Mouse (Mus musculus): ENCODE data around the gene Prickle1. TPM values are rescaled to one million over a fixed set of nuclear protein-coding genes. Genes with fewer than 3 reads are reported as not detected.

Prickle1 gene
- total RNA-seq, 2 experiments from 2014 or later: 92.0 to 103 TPM

DNA sequence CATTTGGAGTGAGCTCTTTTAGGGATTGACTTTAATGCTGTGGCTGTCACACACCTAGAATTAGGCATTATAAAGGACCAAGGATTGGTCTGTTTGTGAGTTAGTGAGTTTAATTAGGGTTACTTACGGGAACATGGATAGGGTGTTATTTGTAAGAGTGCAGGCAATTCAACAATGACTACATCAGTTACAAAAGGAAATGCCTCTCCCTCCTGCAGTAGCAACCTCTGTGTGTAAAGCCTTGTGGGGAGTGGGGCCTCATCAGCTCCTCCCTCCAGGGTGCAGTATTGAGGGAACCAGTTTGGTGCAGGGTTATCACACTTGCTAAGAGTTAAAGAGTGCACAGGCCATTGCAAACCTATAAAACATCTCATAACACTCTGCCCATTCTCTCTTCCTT, 123.6 kb downstream of the Prickle1 start:
- intact Hi-C loops (cut with DNase I): no loop called here
- no peak for DNase-seq (ENCODE audit: low spot score in 2 of 2)

DNA sequence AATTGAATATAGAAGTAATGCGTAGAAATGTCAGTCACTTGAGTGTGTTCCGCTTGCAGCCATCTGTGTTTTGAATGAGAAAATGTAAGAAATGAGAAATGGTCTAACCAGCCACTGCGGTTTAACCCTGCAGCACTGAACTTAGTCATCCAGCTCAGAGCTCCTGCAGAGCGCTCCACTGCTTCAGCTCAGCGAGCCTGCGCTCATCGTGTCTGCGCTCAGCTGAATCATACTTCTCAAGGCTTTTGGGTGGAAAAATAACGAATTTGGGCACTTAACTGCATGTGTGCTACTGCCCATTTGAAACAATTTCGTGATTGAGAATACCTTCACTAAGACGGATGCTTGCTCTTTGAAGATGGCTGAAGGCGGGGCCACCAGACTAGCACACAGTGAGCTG, 124.0 kb downstream of the Prickle1 start:
- intact Hi-C loops (cut with DNase I): no loop called here
- DNase-seq (ENCODE audit: low spot score in 2 of 2): no peak

DNA sequence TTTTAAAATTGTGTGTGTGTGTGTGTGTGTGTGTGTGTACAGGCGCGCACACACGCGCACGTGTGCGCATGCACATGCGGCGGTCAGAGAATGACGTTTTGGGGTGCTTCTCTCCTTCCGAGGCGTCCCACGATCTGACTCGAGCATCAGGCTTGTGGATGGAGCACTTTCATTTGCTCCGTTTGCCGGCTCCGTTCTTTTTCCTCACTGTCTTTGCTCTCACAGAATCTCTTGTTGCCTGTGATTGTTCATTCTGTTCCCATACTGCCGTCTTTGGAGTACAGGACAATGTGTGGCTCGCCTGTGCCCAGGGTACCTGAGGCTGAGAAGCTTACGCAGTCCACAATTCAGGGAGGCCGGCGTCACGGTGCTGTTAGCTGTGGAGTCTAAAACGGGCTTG, 134.6 kb downstream of the Prickle1 start:
- no peak for DNase-seq (ENCODE audit: low spot score in 2 of 2)
- intact Hi-C loops (cut with DNase I): no loop called here

DNA sequence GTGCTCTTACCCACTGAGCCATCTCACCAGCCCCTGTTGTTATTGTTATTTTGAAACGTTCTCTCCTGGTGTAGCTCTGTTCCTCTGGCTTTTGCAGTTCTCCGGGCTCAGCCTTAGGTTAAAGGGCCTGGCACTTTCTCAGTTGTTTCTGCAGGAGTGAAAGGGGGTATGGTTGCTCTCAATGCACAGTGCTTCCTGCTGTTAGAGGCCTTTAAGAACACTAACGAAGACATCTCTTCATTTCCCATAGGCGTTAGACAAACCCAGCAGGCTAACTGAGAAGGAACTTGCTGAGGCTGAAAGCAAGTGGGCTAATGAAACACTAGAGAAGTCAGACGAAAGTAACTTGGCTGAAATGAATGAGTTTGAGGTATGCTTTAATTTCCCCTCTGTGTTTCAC, 136.3 kb downstream of the Prickle1 start:
- no peak for DNase-seq (ENCODE audit: low spot score in 2 of 2)
- intact Hi-C loops (cut with DNase I): loop anchor here (10.0 kb wide), 1 partner anchor 115 kb away; no protein-coding TSS in a partner anchor

DNA sequence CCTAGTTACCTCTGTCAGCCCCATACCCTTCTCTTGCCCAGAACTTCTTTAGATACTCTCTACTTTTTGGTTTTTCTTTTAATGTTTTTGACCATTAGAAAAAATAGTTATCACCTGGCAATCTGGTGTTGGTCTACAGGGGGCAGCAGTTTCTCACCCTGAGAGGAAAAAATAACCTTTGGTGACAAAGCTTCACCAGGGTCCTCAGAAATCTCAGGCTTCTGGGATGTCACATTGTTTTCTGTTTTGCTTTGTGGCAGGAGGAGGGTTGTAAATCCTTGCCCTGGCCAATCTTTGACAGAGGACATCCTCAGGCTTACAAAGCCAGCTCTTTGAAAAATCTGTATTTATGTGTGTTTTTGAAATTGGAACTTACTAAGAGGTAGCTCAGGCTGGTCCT, 139.7 kb downstream of the Prickle1 start:
- intact Hi-C loops (cut with DNase I): loop anchor here (10.0 kb wide), 1 partner anchor 119 kb away; no protein-coding TSS in a partner anchor
- no peak for DNase-seq (ENCODE audit: low spot score in 2 of 2)

DNA sequence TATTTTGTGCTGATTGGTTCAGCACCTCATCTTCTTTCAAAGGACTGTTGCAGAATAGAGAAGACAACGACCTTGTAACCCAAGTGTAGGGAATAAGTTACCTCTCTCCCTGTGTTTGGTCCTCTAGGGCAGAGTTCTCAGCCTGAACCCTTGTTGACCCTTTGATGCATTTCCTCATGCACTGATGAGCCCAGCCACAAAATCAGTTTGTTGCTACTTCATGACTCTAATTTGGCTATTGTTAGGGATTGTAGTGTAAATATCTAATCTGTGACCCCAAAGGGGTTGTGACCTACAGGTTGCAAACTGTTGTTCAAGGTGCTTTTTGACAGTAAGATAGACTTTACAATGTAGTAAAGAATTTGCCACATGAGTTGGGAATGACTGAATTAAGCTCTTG, 142.4 kb downstream of the Prickle1 start:
- intact Hi-C loops (cut with DNase I): loop anchor here (10.0 kb wide), 1 partner anchor 122 kb away; no protein-coding TSS in a partner anchor
- DNase-seq (ENCODE audit: low spot score in 2 of 2): no peak

Other genes starting within 250 kb of the Prickle1 start
- gene Zcrb1, start 197.6 kb downstream of the Prickle1 start, total RNA-seq (2021): 10 to 100 TPM; 67.3 to 91.4 TPM
- 10 to 100 TPM; 40.2 to 42.7 TPM for gene Pphln1, start 197.5 kb downstream of the Prickle1 start, total RNA-seq (2021)